Mouse (Mus musculus) erythroblast, embryonic 14.5 days (primary cell): ENCODE results near the gene Tatdn3.

Experiments
- GATA1 ChIP-seq: IDR thresholded peaks from 2 replicates; pipeline ENCODE4 v1.6.1; 2012; ENCODE audit warnings: low read length, inconsistent platforms, mixed read lengths
- TAL1 ChIP-seq: IDR thresholded peaks from 3 replicates; pipeline ENCODE4 v1.6.1; 2012; ENCODE audit warnings: low read length, inconsistent platforms, mixed read lengths

DNA sequence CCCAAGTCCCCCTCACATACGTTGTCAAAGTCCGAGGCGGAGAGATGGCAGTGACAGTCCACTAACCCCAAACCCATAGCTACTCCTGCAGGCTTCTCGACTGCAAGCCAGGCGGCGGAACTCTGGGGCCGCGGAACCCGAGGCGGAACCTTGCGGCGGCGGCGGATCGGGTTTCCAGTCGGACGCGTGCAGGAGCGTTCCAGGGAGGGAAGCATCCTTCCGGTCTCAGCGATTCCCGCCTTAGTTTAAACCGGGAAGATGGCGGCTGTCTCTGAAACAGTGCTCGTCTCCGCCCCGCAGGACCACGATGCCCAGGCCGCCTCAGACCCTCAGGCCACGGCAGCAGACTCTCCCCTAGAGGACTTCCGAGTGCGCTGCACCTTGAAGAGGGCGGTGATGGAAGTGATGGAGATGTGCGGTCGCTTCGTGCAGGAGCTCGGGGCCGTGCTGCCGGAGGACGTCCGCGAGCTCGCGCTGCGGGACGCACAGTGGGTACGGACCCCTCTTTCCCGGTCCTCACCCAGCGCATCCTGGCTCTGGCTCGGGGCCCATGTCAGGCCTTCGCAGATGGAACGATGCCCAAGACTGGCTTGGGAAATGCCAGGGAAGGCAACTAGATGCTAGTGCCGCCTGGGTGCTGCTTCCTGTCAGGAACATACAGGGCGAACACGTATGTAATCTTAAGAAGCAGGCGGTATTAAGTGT, at the start of gene Tatdn3, which contains the start of gene Nsl1:
- TF ChIP-seq TAL1 (no peak), GATA1 (no peak)
